Mouse (Mus musculus): ENCODE results near the gene Pheta2.

- TF ChIP-seq EP300 (IDR thresholded peaks at IDR 0.05) (no peak), CTCF (IDR thresholded peaks at IDR 0.05) (no peak)
Observed at GRCm38 (mm10) chr15:82345820-82346470, 7.2 kb downstream of the Pheta2 start.
